Mouse (Mus musculus): ENCODE results near the gene Bdh1. TPM values are rescaled to one million over a fixed set of nuclear protein-coding genes. Genes with fewer than 3 reads are reported as not detected.
A peak's percentile ranks its signal among the peaks of the same experiment; 100 is the strongest.

Bdh1 gene
- total RNA-seq, 1 experiment from 2014 or later, result 50.4 TPM

- DNase-seq, result no peak
Measured at GRCm38 (mm10) chr16:31501751-31502365, 79.8 kb downstream of the Bdh1 start.

- DNase-seq, result peak; percentile 81
Measured at GRCm38 (mm10) chr16:31506665-31507456, 84.8 kb downstream of the Bdh1 start.

GRCm38 (mm10) chr16:31507457-31507755 is 85.3 kb downstream of the Bdh1 start:
- peak; percentile 83 for DNase-seq

- peak; percentile 70 for DNase-seq
Measured at GRCm38 (mm10) chr16:31507794-31508526, 85.9 kb downstream of the Bdh1 start.

Other genes with a start within 250 kb of the Bdh1 start
- 38.5 and 41.5 TPM in 2 replicates for gene Acap2, start 221.0 kb upstream of the Bdh1 start, total RNA-seq (2021)
- 82.3 and 88.3 TPM in 2 replicates for gene Ppp1r2, start 147.0 kb upstream of the Bdh1 start, total RNA-seq (2021)
- gene Apod, start 107.5 kb upstream of the Bdh1 start, total RNA-seq (2021), result 5.8 and 10.8 TPM in 2 replicates
- 94.7 and 96.5 TPM in 2 replicates for gene Dlg1, start 241.2 kb downstream of the Bdh1 start, total RNA-seq (2021)